Mouse (Mus musculus) heart, embryonic 13.5 days (tissue): ENCODE results near the gene Rprd2. TPM values are rescaled to one million over a fixed set of nuclear protein-coding genes. Genes with fewer than 3 reads are reported as not detected.

Source experiments
- ATAC-seq: fragments of 200-750 bp; cut with Nextera tagmentation; 2 replicates; pipeline ENCODE4 v1.8.0; 2017; ENCODE audit warnings: moderate TSS enrichment; ENCODE audit not compliant: insufficient number of reproducible peaks, low FRiP score, low TSS enrichment; ENCODE audit errors: extremely low read depth
- H3K27ac ChIP-seq: fragments of 300-500 bp; sonication (generic); replicated peaks from 2 replicates; pipeline ENCODE4 v1.5.1; 2015; ENCODE audit warnings: moderate library complexity, mild to moderate bottlenecking, inconsistent platforms
- H3K27me3 ChIP-seq: fragments of 300-500 bp; sonication (generic); replicated peaks from 2 replicates; pipeline ENCODE4 v1.6.1; 2015; ENCODE audit warnings: mild to moderate bottlenecking, inconsistent platforms
- H3K36me3 ChIP-seq: fragments of 300-500 bp; sonication (generic); 2 replicates; pipeline ENCODE4 v1.6.1; 2015; ENCODE audit warnings: mild to moderate bottlenecking, inconsistent platforms
- H3K4me1 ChIP-seq: fragments of 300-500 bp; sonication (generic); 2 replicates; pipeline ENCODE4 v1.6.1; 2015; ENCODE audit warnings: inconsistent platforms
- H3K4me2 ChIP-seq: fragments of 300-500 bp; sonication (generic); 2 replicates; pipeline ENCODE4 v1.6.1; 2015; ENCODE audit warnings: inconsistent platforms, mild to moderate bottlenecking, moderate library complexity
- H3K4me3 ChIP-seq: fragments of 300-500 bp; sonication (generic); 2 replicates; pipeline ENCODE4 v1.5.1; 2015; ENCODE audit warnings: moderate library complexity, mild to moderate bottlenecking, inconsistent platforms
- H3K9ac ChIP-seq: fragments of 300-500 bp; sonication (generic); 2 replicates; pipeline ENCODE4 v1.6.1; 2015; ENCODE audit warnings: inconsistent platforms, mild to moderate bottlenecking, moderate library complexity
- H3K9me3 ChIP-seq: fragments of 300-500 bp; sonication (generic); 2 replicates; pipeline ENCODE4 v1.6.1; 2016; ENCODE audit warnings: inconsistent platforms
- WGBS: fragments of 180-500 bp; shearing (Covaris S2); methylation state at CpG from one replicate; pipeline ENCODE4 v1.1.7; 2015; ENCODE audit warnings: mixed read lengths; 5-methylcytosine and 5-hydroxymethylcytosine counted together
- polyA plus RNA-seq: library from polyadenylated mRNA; unstranded; fragments of >200 nt; fragmentation: Nextera tagmentation; extraction: Ambion mirVana; gene quantifications from 2 replicates; pipeline ENCODE4 v1.2.1, GENCODE M21; 2015

Gene Rprd2
- polyA plus RNA-seq, 1 experiment from 2014 or later: 17.1 TPM

DNA sequence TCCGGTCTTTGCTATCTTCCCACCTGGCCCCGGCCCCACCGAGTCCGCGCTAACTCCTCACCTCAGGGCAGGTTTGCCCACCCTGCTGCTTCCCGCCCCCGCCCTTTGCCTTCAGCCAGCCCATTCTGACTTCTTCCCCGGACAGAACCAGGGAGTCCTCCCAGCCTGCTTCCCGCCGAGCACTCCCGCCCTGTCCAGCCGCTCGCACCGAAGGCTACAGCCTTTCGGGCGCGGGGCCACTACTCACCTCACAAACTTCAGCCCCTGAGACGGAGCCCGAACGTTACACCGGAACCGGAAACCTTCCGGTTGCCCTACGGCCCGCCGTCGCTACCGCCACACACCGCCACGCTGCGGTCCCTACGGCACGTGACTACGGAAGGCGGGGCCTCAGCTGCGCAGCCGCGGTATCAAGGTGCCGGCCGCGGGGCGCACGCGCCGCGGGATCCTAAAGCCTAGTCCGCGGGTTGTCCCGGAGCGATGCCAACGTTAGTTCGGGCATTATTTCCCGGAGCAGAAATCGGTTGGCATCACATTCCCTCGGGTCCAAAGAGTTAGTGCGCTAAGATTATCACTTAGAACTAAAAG, 36.9 kb upstream of the Rprd2 start, which contains the start of gene Prpf3:
Gene Prpf3 (minus strand): TSS at position 384 of the 588 bp plus-strand sequence.
- Histone ChIP-seq H3K4me2 (peak within 1 kb of the TSS; percentile 78), H3K27ac (peak within 1 kb of the TSS; percentile 82), H3K4me3 (peak within 1 kb of the TSS; percentile 80), H3K9ac (peak within 1 kb of the TSS; percentile 93), H3K27me3 (no peaks in the 10 kb centered on the region), H3K4me1 (peaks cover 26% of the 10 kb centered on the region), H3K9me3 (no peaks in the 10 kb centered on the region), H3K36me3 (peaks cover 31% of the 10 kb centered on the region)
- ATAC-seq: peak; percentile 96
- 0% methylated on average over 56 of the region's 56 CpGs for WGBS

DNA sequence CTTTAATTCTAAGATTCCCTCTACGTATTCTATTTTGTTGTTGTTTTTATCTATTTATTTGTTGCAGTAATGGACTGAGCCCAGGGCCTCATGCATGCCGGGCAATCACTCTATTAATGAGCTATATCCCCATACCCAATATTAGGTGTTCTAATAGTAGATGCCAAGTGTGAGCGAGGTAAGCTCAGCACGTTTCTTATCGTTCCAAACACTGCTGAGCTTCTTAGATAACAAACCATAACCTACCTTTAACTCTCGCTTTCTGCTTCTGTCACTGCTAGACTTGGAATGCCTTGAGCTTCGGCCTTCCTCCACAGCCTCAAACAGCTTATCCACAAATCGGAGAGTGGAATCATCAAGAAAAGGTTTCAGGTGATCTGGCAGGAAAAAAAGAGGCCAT, 32.7 kb upstream of the Rprd2 start:
- no peak overlapping the region for H3K27ac ChIP-seq
- H3K4me1 ChIP-seq: peaks cover 28% of the 10 kb centered on the region
- no peaks in the 10 kb centered on the region for H3K27me3 ChIP-seq
- H3K9ac ChIP-seq: no peak overlapping the region
- no peak for ATAC-seq
- 75% methylated on average over 8 of the region's 8 CpGs for WGBS
- no peaks in the 10 kb centered on the region for H3K9me3 ChIP-seq
- peaks cover 74% of the 10 kb centered on the region for H3K36me3 ChIP-seq
- H3K4me2 ChIP-seq: no peak overlapping the region
- H3K4me3 ChIP-seq: no peak overlapping the region

DNA sequence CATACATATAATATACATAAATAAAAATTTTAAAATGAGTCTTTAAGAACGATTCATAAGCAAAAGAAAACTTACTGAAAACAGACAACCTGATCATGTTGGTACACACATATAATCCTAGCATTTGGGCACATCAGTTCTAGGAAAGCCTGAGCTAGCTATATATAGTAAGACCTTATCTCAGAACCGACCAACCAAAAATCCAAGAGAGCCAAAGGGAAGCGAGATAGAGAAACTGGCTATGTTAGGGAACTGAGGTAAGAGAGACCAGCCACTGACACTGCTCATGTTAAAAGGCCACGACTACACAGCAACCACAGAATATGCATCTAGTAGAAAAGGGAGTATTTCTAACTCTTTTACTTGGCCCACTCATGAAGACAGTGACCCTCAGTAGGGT, 31.9 kb upstream of the Rprd2 start:
- H3K36me3 ChIP-seq: peaks cover 81% of the 10 kb centered on the region
- H3K27ac ChIP-seq: peak overlapping the region; percentile 46
- 35% methylated on average over 4 of the region's 4 CpGs for WGBS

DNA sequence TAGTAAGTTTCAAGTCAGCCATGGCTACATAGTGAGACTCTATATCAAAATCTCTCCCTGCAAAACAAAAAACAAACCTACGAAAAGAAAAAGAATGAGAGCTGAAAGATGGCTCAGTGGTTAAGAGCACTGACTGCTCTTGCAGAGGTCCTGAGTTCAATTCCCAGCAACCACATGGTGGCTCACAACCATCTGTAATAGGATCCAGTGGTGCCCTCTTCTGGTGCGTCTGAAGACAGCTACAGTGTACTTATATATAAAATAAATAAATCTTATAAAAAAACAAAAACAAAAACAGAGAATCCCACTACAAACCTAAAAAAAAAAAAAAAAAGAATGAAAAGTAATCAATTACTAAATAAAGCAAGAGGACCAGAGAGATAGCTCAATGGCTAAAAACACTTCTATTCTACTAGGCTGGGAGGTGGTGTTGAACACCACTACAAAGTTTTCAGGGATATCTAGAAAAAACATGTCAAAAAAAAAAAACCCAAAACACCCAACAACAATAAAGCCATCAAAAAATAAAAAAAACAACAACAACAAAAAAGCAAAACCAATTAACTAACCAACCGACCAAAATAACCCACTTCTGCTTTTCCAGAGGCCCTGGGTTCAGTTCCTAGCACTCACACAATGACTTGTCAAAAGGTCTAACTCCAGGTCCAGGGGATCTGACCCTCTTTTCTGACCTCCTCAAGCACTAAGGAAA, 24.0 kb upstream of the Rprd2 start:
- Histone ChIP-seq H3K9ac (no peak overlapping the region), H3K27me3 (no peaks in the 10 kb centered on the region), H3K9me3 (no peaks in the 10 kb centered on the region), H3K27ac (no peak overlapping the region), H3K4me3 (no peak overlapping the region), H3K4me1 (no peaks in the 10 kb centered on the region), H3K36me3 (peaks cover 96% of the 10 kb centered on the region), H3K4me2 (no peak overlapping the region)
- no peak for ATAC-seq
- WGBS: 89% methylated on average over 3 of the region's 3 CpGs

More for the DNA sequence above, 31.9 kb upstream of the Rprd2 start:
- no peak overlapping the region for H3K4me3 ChIP-seq
- H3K9me3 ChIP-seq: no peaks in the 10 kb centered on the region
- peak overlapping the region; percentile 16; the same call in 1 of the 2 replicates for H3K4me2 ChIP-seq
- peaks cover 26% of the 10 kb centered on the region for H3K4me1 ChIP-seq
- H3K9ac ChIP-seq: peak overlapping the region; percentile 15
- H3K27me3 ChIP-seq: no peaks in the 10 kb centered on the region
- no peak for ATAC-seq

DNA sequence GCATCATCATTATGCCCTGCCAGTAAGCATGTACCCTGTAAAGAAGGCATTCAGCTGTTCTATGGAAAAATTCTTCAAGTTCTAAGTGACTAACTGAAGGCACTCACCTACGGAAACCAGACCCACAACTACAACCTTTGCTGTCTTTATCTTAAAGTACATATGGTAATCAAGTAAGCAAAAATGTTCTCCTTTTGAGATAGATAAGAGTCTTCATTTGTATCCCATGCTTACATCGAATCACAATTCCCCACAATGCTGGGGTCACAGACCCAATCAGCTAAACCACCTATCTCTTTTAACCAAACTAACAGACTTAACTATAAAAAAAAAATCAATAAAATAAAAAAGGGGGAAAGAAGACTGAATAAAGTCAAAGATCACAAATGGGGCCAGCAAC, 20.6 kb upstream of the Rprd2 start:
- Histone ChIP-seq H3K36me3 (peaks cover 91% of the 10 kb centered on the region), H3K27me3 (no peaks in the 10 kb centered on the region), H3K27ac (no peak overlapping the region), H3K4me3 (no peak overlapping the region), H3K9ac (no peak overlapping the region), H3K4me2 (no peak overlapping the region), H3K4me1 (no peaks in the 10 kb centered on the region), H3K9me3 (no peaks in the 10 kb centered on the region)
- 83% methylated on average over 2 of the region's 2 CpGs for WGBS
- no peak for ATAC-seq

DNA sequence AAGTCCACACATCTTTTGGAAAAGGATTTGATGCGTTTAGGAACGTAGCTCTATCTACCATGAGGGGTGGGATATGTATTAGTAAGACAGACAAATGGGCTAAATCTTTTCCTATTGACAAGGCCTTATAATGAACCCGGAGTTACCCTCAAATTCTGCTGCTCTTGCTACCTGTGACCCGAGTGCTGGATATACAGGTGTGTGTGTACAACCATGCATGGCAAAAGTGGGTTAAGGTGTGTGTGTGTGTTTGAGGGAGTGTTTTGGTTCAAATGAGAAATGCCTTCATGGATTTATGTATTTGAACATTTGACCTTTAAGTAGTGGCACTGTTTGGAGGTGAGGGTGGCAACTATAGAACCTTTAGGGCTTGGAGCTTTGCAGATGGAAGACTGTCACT, 10.4 kb upstream of the Rprd2 start:
- H3K36me3 ChIP-seq: peaks cover 70% of the 10 kb centered on the region
- no peak overlapping the region for H3K4me2 ChIP-seq

DNA sequence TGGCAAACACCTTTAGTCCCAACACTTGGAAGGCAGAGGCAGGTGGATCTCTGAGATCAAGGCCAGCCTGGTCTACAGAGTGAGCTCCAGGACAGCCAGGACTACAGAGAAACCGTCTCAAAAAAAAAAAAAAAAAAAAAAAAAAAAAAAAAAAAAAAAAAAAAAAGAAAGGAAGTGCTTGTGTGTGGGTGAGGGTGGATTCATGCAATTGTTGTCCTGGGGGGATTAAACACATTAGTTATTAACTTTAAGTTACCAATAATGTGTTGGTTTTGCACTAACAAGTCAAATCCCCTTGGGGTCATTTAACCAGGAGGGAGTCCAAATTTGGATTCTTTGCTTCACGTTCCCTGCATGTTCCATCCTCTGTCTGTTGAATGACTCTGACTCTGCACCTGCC, 7.6 kb upstream of the Rprd2 start:
- WGBS: 65% methylated on average over 2 of the region's 2 CpGs
- H3K4me3 ChIP-seq: no peak overlapping the region
- no peak overlapping the region for H3K9ac ChIP-seq
- H3K27ac ChIP-seq: no peak overlapping the region
- H3K4me2 ChIP-seq: no peak overlapping the region
- H3K4me1 ChIP-seq: peaks cover 9% of the 10 kb centered on the region; the same call in 1 of the 2 replicates
- H3K36me3 ChIP-seq: peaks cover 42% of the 10 kb centered on the region
- H3K27me3 ChIP-seq: no peaks in the 10 kb centered on the region
- H3K9me3 ChIP-seq: no peaks in the 10 kb centered on the region
- no peak for ATAC-seq

More for the DNA sequence above, 10.4 kb upstream of the Rprd2 start:
- Histone ChIP-seq H3K27ac (no peak overlapping the region), H3K4me3 (no peak overlapping the region), H3K9me3 (no peaks in the 10 kb centered on the region), H3K4me1 (peaks cover 6% of the 10 kb centered on the region; the same call in 1 of the 2 replicates), H3K27me3 (no peaks in the 10 kb centered on the region), H3K9ac (no peak overlapping the region)
- ATAC-seq: no peak
- WGBS: 93% methylated on average over 4 of the region's 4 CpGs

DNA sequence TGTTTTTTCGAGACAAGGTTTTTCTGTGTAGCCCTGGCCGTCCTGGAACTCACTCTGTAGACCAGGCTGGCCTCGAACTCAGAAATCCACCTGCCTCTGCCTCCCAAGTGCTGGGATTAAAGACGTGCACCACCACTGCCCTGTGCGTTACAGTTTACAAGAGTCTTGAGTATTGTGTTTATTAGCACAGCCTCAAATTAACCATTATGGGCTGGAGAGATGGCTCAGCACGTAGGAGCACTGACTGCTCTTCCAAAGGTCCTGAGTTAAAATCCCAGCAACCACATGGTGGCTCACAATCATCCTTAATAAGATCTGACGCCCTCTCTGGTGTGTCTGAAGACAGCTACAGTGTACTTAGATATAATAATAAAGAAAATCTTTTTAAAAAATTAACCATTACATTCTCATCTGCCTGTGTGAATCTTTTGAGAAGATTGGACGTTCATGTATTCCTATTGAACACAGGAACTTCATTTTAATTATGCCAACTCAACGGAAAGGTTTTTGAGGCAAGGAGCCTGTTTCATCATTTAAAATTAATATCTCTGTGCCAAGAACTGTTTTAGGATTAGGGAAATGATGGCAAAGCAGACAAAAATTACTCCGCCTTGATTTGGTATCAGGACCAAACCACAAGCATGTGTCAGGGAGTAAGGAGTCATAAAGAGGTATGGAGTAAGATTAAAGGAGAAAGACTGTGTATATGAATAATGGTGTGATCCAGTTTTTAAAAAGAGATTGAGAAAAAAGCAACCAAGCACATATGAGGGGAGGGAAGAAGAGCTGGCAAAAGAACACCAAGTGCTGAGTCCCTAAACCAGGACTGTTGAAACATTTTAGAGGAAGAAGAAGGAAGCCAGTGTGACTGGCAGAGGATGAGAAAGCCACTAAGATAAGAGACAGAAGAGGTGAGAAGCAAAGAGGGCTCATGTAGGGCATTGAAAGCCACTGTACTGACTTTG, 1.7 kb upstream of the Rprd2 start:
- Histone ChIP-seq H3K4me2 (peak overlapping the region; percentile 67), H3K27me3 (no peaks in the 10 kb centered on the region), H3K4me3 (peak overlapping the region; percentile 79), H3K4me1 (peaks cover 35% of the 10 kb centered on the region), H3K9ac (peak overlapping the region; percentile 82), H3K36me3 (0 out of 2 replicates have a peak, but pooled peaks cover 3% of the 10 kb centered on the region), H3K27ac (peak overlapping the region; percentile 98), H3K9me3 (no peaks in the 10 kb centered on the region)
- ATAC-seq: no peak
- WGBS: 35% methylated on average over 10 of the region's 10 CpGs

DNA sequence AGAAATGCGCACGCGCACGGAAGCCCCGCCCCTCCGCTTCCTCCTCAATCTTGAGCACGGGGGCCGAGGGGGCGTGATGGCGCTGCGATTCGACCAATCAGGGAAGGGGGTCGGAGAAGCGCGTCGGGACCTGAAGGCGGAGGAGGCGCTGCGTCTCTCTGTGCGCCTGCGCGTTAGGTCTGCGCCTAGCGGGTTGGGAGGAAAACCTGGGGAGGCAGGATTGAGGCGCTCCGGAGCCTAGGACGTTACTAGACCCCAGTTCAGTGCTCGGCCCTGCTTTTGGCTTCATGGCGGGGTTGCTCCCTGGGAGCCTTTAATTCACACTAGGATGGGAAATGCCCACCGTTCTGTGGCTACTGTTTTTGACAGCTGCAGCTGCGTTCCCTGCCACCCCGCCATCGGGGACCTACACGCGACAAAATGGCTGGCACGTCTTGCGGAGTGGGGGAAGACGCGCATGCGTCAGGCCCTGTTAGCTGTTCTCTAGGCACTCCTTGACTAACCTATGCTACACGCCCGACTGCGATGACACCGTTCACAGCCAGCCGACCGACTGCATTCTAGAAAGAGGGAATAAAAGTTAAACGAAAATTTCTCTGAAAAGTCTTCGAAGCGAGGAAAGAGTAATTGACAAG, 805 bp upstream of the Rprd2 start:
- Histone ChIP-seq H3K27ac (peak overlapping the region; percentile 98), H3K36me3 (0 out of 2 replicates have a peak, but pooled peaks cover 3% of the 10 kb centered on the region), H3K9ac (peak overlapping the region; percentile 82), H3K27me3 (no peaks in the 10 kb centered on the region), H3K4me1 (peaks cover 32% of the 10 kb centered on the region), H3K9me3 (no peaks in the 10 kb centered on the region), H3K4me3 (peak overlapping the region; percentile 79), H3K4me2 (peak overlapping the region; percentile 67)
- WGBS: under 1% methylated on average over 49 of the region's 49 CpGs
- ATAC-seq: peak; percentile 95

DNA sequence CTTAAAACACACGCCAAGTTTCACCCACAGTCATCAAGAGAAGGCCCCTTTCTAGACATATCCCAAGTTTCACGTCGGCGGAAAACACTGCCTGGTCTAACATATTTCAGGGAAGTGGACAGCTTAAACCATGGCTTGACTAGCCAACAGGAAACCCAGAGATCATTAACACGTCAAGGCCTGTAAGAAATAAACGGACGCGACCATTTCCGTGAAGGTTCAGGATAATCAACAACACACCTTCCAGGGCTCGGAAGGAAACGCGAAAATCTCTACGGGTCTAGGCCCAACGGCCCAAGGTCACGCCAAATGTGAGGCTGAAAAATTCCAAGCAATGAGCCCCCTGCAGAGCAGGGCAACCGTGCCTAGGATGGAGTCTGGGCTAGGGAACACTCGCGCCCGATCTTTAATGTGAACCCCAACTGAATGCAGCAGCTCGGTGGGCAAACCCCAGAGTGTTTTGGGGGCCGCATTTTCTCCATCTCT, 594 bp downstream of the Rprd2 start:
- no peak for ATAC-seq
- 0 out of 2 replicates have a peak, but pooled peaks cover 3% of the 10 kb centered on the region for H3K36me3 ChIP-seq
- peak overlapping the region; percentile 97 for H3K27ac ChIP-seq
- peaks cover 36% of the 10 kb centered on the region for H3K4me1 ChIP-seq
- peak overlapping the region; percentile 92 for H3K9ac ChIP-seq
- WGBS: 1% methylated on average over 21 of the region's 21 CpGs
- H3K27me3 ChIP-seq: no peaks in the 10 kb centered on the region
- H3K4me3 ChIP-seq: peak overlapping the region; percentile 79
- no peaks in the 10 kb centered on the region for H3K9me3 ChIP-seq
- peak overlapping the region; percentile 67 for H3K4me2 ChIP-seq
